Mouse (Mus musculus) heart, embryonic 12.5 days (tissue): ENCODE measurements around the gene Clcn7. TPM values are rescaled to one million over a fixed set of nuclear protein-coding genes. Genes with fewer than 3 reads are reported as not detected.

ENCODE experiments used
- ATAC-seq: fragments of 200-750 bp; cut with Nextera tagmentation; 2 replicates; pipeline ENCODE4 v1.8.0; 2017; ENCODE audit warnings: moderate TSS enrichment, moderate library complexity; ENCODE audit not compliant: insufficient number of reproducible peaks, low FRiP score
- H3K27ac ChIP-seq: fragments of 300-500 bp; sonication (generic); 2 replicates; pipeline ENCODE4 v1.5.1; 2016; ENCODE audit warnings: mild to moderate bottlenecking, moderate library complexity; ENCODE audit not compliant: poor library complexity, severe bottlenecking
- H3K27me3 ChIP-seq: fragments of 300-500 bp; sonication (generic); replicated peaks from 2 replicates; pipeline ENCODE4 v1.6.1; 2016; ENCODE audit warnings: mild to moderate bottlenecking, moderate library complexity
- H3K36me3 ChIP-seq: fragments of 300-500 bp; sonication (generic); 2 replicates; pipeline ENCODE4 v1.6.1; 2016; ENCODE audit warnings: mild to moderate bottlenecking, moderate library complexity
- H3K4me1 ChIP-seq: fragments of 300-500 bp; sonication (generic); replicated peaks from 2 replicates; pipeline ENCODE4 v1.6.1; 2016; ENCODE audit warnings: mild to moderate bottlenecking
- H3K4me2 ChIP-seq: fragments of 300-500 bp; sonication (generic); 2 replicates; pipeline ENCODE4 v1.6.1; 2016; ENCODE audit warnings: mild to moderate bottlenecking, moderate library complexity
- H3K4me3 ChIP-seq: fragments of 300-500 bp; sonication (generic); 2 replicates; pipeline ENCODE4 v1.5.1; 2016; ENCODE audit warnings: mild to moderate bottlenecking
- H3K9ac ChIP-seq: fragments of 300-500 bp; sonication (generic); 2 replicates; pipeline ENCODE4 v1.6.1; 2016; ENCODE audit warnings: mild to moderate bottlenecking, moderate library complexity
- H3K9me3 ChIP-seq: fragments of 300-500 bp; sonication (generic); replicated peaks from 2 replicates; pipeline ENCODE4 v1.6.1; 2016; ENCODE audit warnings: mild to moderate bottlenecking, moderate library complexity
- WGBS: fragments of 180-500 bp; shearing (Covaris S2); methylation state at CpG from one replicate; pipeline ENCODE4 v1.1.7; 2016; 5-methylcytosine and 5-hydroxymethylcytosine counted together
- polyA plus RNA-seq: library from polyadenylated mRNA; unstranded; fragments of >200 nt; fragmentation: Nextera tagmentation; extraction: Ambion mirVana; gene quantifications from 2 replicates; pipeline ENCODE4 v1.2.1, GENCODE M21; 2016

The Clcn7 gene
- polyA plus RNA-seq, 1 experiment from 2014 or later = 21.1 TPM

DNA sequence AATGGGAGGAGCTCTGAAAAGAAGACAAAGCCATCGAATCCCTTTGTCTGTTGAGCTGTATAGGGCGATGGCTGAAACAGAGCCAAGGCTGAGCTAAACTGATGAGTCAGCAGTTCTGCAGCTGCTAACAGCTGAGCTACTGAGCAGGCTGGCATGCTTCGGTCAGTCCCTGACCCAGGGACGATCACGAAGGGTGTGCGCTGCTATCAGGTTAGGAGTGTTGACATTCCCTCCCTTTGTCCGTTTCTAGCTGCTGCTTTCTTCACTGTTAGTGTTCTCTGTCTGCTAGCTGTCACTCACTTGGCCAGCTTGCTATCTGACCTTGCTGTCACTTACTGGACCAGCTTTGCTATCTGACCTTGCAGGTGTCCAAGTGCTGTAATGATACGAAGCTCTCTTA is 6.1 kb upstream of the Clcn7 start:
- Histone ChIP-seq H3K27ac (0 out of 2 replicates have a peak overlapping the region, but pooled peaks have one; percentile 11), H3K4me2 (peak overlapping the region; percentile 41), H3K27me3 (peaks cover 8% of the 10 kb centered on the region; the same call in 1 of the 2 replicates), H3K9ac (no peak overlapping the region), H3K36me3 (no peaks in the 10 kb centered on the region), H3K9me3 (no peaks in the 10 kb centered on the region), H3K4me1 (peaks cover 8% of the 10 kb centered on the region; the same call in 1 of the 2 replicates), H3K4me3 (no peak overlapping the region)
- WGBS = 16% methylated on average over 8 of the region's 8 CpGs
- ATAC-seq = peak; percentile 90

- Histone ChIP-seq H3K4me1 (peaks cover 8% of the 10 kb centered on the region; the same call in 1 of the 2 replicates), H3K36me3 (no peaks in the 10 kb centered on the region), H3K4me3 (no peak overlapping the region), H3K9me3 (no peaks in the 10 kb centered on the region), H3K27me3 (peaks cover 6% of the 10 kb centered on the region; the same call in 1 of the 2 replicates), H3K27ac (no peak overlapping the region), H3K9ac (no peak overlapping the region), H3K4me2 (0 out of 2 replicates have a peak overlapping the region, but pooled peaks have one; percentile 41)
- 44% methylated on average over 9 of the region's 9 CpGs for WGBS
- ATAC-seq = no peak
Measured at GRCm38 (mm10) chr17:25127681-25128080, 5.5 kb upstream of the Clcn7 start.

DNA sequence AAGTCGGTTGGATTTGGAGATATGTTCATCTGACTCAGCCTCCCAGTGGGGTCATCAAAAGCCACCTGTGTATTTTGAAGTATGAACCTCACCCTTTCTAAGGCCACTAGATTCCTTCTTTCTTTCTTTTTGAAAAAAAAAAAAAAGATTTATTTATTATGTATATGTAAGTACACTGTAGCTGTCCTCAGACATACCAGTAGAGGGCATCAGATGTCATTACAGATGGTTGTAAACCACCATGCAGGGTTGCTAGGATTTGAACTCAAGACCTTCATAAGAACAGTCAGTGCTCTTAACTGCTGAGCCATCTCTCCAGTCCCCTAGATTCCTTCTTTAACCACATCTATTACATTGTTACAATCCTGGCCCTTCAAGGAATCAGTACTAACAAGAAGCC is 3.1 kb upstream of the Clcn7 start:
- Histone ChIP-seq H3K36me3 (no peaks in the 10 kb centered on the region), H3K4me3 (no peak overlapping the region), H3K4me1 (peaks cover 19% of the 10 kb centered on the region), H3K27ac (no peak overlapping the region), H3K27me3 (no peaks in the 10 kb centered on the region), H3K4me2 (no peak overlapping the region), H3K9ac (no peak overlapping the region), H3K9me3 (no peaks in the 10 kb centered on the region)
- WGBS = 88% methylated on average over 1 of the region's 1 CpGs
- ATAC-seq = no peak

- WGBS = 86% methylated on average over 6 of the region's 6 CpGs
- Histone ChIP-seq H3K9me3 (no peaks in the 10 kb centered on the region), H3K36me3 (peaks cover 16% of the 10 kb centered on the region; the same call in 1 of the 2 replicates), H3K27me3 (no peaks in the 10 kb centered on the region), H3K27ac (no peak overlapping the region), H3K4me1 (peaks cover 11% of the 10 kb centered on the region), H3K4me2 (no peak overlapping the region), H3K4me3 (no peak overlapping the region), H3K9ac (no peak overlapping the region)
- ATAC-seq = no peak
Measured at GRCm38 (mm10) chr17:25135622-25136021, 2.4 kb downstream of the Clcn7 start.

- H3K36me3 ChIP-seq = peaks cover 19% of the 10 kb centered on the region; the same call in 1 of the 2 replicates
- H3K4me3 ChIP-seq = no peak overlapping the region
- no peak overlapping the region for H3K9ac ChIP-seq
- no peak overlapping the region for H3K4me2 ChIP-seq
- H3K9me3 ChIP-seq = no peaks in the 10 kb centered on the region
- ATAC-seq = no peak
- no peak overlapping the region for H3K27ac ChIP-seq
- H3K4me1 ChIP-seq = peaks cover 10% of the 10 kb centered on the region
- H3K27me3 ChIP-seq = no peaks in the 10 kb centered on the region
- 90% methylated on average over 1 of the region's 1 CpGs for WGBS
Measured at GRCm38 (mm10) chr17:25138803-25139202, 5.6 kb downstream of the Clcn7 start.

DNA sequence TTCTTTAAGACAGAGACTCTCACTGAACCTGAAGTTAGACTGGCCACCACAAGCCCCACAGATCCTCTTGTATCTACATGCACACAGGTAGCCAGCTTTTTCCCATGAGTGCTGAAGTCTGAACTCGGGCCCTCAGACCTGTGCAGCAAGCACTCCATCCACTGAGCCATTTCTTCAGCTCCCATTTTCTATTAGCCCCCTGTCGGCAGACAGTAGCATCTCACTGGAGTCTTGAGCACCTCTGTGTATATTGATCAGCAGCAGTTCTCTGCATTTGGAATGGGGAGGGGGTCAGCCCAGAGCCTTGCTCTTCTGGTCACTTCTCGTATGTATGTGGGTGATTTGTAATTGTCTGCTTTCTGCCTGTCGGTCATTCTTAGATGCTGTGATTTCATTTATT is 6.8 kb downstream of the Clcn7 start:
- 72% methylated on average over 4 of the region's 4 CpGs for WGBS
- Histone ChIP-seq H3K36me3 (peaks cover 25% of the 10 kb centered on the region; the same call in 1 of the 2 replicates), H3K9ac (no peak overlapping the region), H3K9me3 (no peaks in the 10 kb centered on the region), H3K4me1 (peaks cover 8% of the 10 kb centered on the region; the same call in 1 of the 2 replicates), H3K4me3 (no peak overlapping the region), H3K4me2 (no peak overlapping the region), H3K27me3 (no peaks in the 10 kb centered on the region), H3K27ac (no peak overlapping the region)
- no peak for ATAC-seq

GRCm38 (mm10) chr17:25162161-25162560 is 29.0 kb downstream of the Clcn7 start, which contains the start of gene Ccdc154:
Gene Ccdc154 (plus strand): TSS chr17:25162461.
- Histone ChIP-seq H3K36me3 (peaks cover 42% of the 10 kb centered on the region), H3K9me3 (no peaks in the 10 kb centered on the region), H3K4me2 (no peak within 1 kb of the TSS), H3K4me3 (no peak within 1 kb of the TSS), H3K9ac (no peak within 1 kb of the TSS), H3K4me1 (0 out of 2 replicates have a peak, but pooled peaks cover 2% of the 10 kb centered on the region), H3K27ac (no peak within 1 kb of the TSS), H3K27me3 (no peaks in the 10 kb centered on the region)
- 70% methylated on average over 1 of the region's 1 CpGs for WGBS
- no peak for ATAC-seq

- H3K36me3 ChIP-seq = peaks cover 30% of the 10 kb centered on the region
- no peak for ATAC-seq
- no peaks in the 10 kb centered on the region for H3K27me3 ChIP-seq
- H3K9me3 ChIP-seq = no peaks in the 10 kb centered on the region
- no peak overlapping the region for H3K27ac ChIP-seq
- H3K4me1 ChIP-seq = 0 out of 2 replicates have a peak, but pooled peaks cover 2% of the 10 kb centered on the region
- no peak overlapping the region for H3K4me3 ChIP-seq
- H3K9ac ChIP-seq = no peak overlapping the region
- H3K4me2 ChIP-seq = no peak overlapping the region
- 76% methylated on average over 7 of the region's 7 CpGs for WGBS
Measured at GRCm38 (mm10) chr17:25163387-25163786, 30.2 kb downstream of the Clcn7 start.

DNA sequence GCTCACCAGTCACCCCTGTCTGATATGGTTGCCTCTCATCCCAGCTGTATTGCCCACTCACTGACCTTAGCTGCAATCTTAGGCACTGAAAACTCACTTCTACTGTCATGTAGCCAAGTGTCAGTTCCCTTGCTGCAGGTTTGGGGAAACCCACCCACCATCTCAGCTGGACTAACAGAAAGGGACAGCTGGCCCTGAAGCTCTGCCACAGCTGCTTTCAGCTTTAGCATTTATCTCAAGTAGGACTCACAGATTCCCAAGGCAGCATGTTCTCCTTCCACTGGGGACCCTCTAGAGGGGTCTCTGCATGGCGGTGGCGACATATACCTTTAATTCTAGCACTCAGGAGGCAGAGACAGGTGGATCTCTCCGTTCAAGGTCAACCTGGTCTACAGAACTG is 31.6 kb downstream of the Clcn7 start:
- no peak overlapping the region for H3K9ac ChIP-seq
- 89% methylated on average over 3 of the region's 3 CpGs for WGBS

GRCm38 (mm10) chr17:25165970-25166671 is 32.9 kb downstream of the Clcn7 start:
- H3K9ac ChIP-seq = no peak overlapping the region
- WGBS = 56% methylated on average over 6 of the region's 6 CpGs

More for the DNA sequence above, 31.6 kb downstream of the Clcn7 start:
- H3K27me3 ChIP-seq = no peaks in the 10 kb centered on the region
- H3K9me3 ChIP-seq = no peaks in the 10 kb centered on the region
- no peak for ATAC-seq
- H3K27ac ChIP-seq = no peak overlapping the region
- H3K4me1 ChIP-seq = 0 out of 2 replicates have a peak, but pooled peaks cover 2% of the 10 kb centered on the region
- no peak overlapping the region for H3K4me3 ChIP-seq
- peaks cover 21% of the 10 kb centered on the region for H3K36me3 ChIP-seq
- H3K4me2 ChIP-seq = no peak overlapping the region

DNA sequence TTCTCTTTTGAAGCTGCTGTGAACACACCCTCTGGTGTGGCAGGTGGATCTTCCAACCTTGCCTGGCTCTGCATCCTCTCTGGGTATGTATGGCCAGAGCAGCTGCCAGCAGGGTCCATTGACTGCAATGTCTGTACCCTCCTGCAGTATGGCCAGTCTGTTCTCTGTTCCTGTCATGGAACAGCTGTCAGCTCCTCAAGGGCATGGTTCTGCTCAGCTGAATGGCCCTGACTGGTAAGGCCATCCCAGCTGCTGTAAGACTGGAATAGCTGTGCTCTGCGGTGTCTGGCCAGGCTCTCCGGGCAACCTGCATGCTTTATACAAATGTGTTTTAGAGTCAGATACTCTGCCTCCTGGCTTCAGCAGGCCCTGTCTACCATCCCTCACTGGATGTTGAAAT is 36.5 kb downstream of the Clcn7 start:
- 62% methylated on average over 2 of the region's 2 CpGs for WGBS
- Histone ChIP-seq H3K36me3 (no peaks in the 10 kb centered on the region), H3K4me2 (no peak overlapping the region), H3K9ac (no peak overlapping the region), H3K27ac (no peak overlapping the region), H3K27me3 (peaks cover 5% of the 10 kb centered on the region), H3K4me3 (no peak overlapping the region), H3K9me3 (no peaks in the 10 kb centered on the region), H3K4me1 (peaks cover 12% of the 10 kb centered on the region)
- no peak for ATAC-seq

More at GRCm38 (mm10) chr17:25165970-25166671, 32.9 kb downstream of the Clcn7 start:
- 0 out of 2 replicates have a peak, but pooled peaks cover 2% of the 10 kb centered on the region for H3K4me1 ChIP-seq
- H3K4me3 ChIP-seq = no peak overlapping the region
- peaks cover 7% of the 10 kb centered on the region for H3K36me3 ChIP-seq
- ATAC-seq = no peak
- no peaks in the 10 kb centered on the region for H3K27me3 ChIP-seq
- no peak overlapping the region for H3K4me2 ChIP-seq
- no peaks in the 10 kb centered on the region for H3K9me3 ChIP-seq
- no peak overlapping the region for H3K27ac ChIP-seq
